Mouse (Mus musculus) frontal cortex, postnatal 36 days (tissue): ENCODE data around the gene Tecpr2.
A peak's percentile ranks its signal among the peaks of the same experiment; 100 is the strongest.

Experiments
- DNase-seq, 2 experiments: peaks; one replicate each; pipeline ENCODE4 v3.0.0; 2022; ENCODE audit warnings: low spot score in 2 of 2

Gene Tecpr2

GRCm38 (mm10) chr12:110977896-110978606 lies 89.0 kb downstream of the Tecpr2 start:
- no peak for DNase-seq

GRCm38 (mm10) chr12:110978607-110979406 lies 89.7 kb downstream of the Tecpr2 start, which contains the start of gene Ankrd9:
TSS of gene Ankrd9 (minus strand) at chr12:110979040.
- peak; percentile 89 to 93 for DNase-seq

- DNase-seq, result no peak
These were observed 90.7 kb downstream of the Tecpr2 start for GRCm38 (mm10) chr12:110979808-110980207.

GRCm38 (mm10) chr12:110981736-110982135 lies 92.7 kb downstream of the Tecpr2 start:
- DNase-seq, result no peak

- no peak for DNase-seq
These were observed 94.0 kb downstream of the Tecpr2 start for GRCm38 (mm10) chr12:110983083-110983482.

GRCm38 (mm10) chr12:110983714-110984113 lies 94.7 kb downstream of the Tecpr2 start:
- no peak for DNase-seq

GRCm38 (mm10) chr12:110984598-110984997 lies 95.5 kb downstream of the Tecpr2 start:
- no peak for DNase-seq

GRCm38 (mm10) chr12:110985141-110985540 lies 96.1 kb downstream of the Tecpr2 start:
- no peak for DNase-seq

GRCm38 (mm10) chr12:110986536-110987425 lies 97.7 kb downstream of the Tecpr2 start:
- DNase-seq, result no peak

- no peak for DNase-seq
These were observed 100.3 kb downstream of the Tecpr2 start for GRCm38 (mm10) chr12:110989409-110989808.

GRCm38 (mm10) chr12:110990500-110990899 lies 101.4 kb downstream of the Tecpr2 start:
- DNase-seq, result no peak

- peak in 1 of 2 experiments; percentile 24 for DNase-seq
These were observed 102.5 kb downstream of the Tecpr2 start for GRCm38 (mm10) chr12:110991361-110992127.

- DNase-seq, result peak; percentile 88
These were observed 103.1 kb downstream of the Tecpr2 start for GRCm38 (mm10) chr12:110992128-110992553.

- no peak for DNase-seq
These were observed 103.7 kb downstream of the Tecpr2 start for GRCm38 (mm10) chr12:110992771-110993170.

GRCm38 (mm10) chr12:110993226-110993625 lies 104.2 kb downstream of the Tecpr2 start:
- no peak for DNase-seq

- no peak for DNase-seq
These were observed 105.6 kb downstream of the Tecpr2 start for GRCm38 (mm10) chr12:110994666-110995065.

GRCm38 (mm10) chr12:110998092-110998491 lies 109.0 kb downstream of the Tecpr2 start:
- no peak for DNase-seq

GRCm38 (mm10) chr12:110999820-111000219 lies 110.8 kb downstream of the Tecpr2 start:
- no peak for DNase-seq

- no peak for DNase-seq
These were observed 111.9 kb downstream of the Tecpr2 start for GRCm38 (mm10) chr12:111000956-111001355.

GRCm38 (mm10) chr12:111004142-111004541 lies 115.1 kb downstream of the Tecpr2 start:
- DNase-seq, result no peak

- no peak for DNase-seq
These were observed 116.7 kb downstream of the Tecpr2 start for GRCm38 (mm10) chr12:111005803-111006202.
